Mouse (Mus musculus) myocyte (in vitro differentiated cells): ENCODE measurements around the gene Bmp7.

Experiments used
- CEBPB ChIP-seq: IDR thresholded peaks from 2 replicates; pipeline ENCODE4 v1.6.1; 2011; ENCODE audit warnings: mild to moderate bottlenecking, moderate library complexity; ENCODE audit not compliant: poor library complexity, insufficient read depth, severe bottlenecking
- MAX ChIP-seq: IDR thresholded peaks from one replicate; pipeline ENCODE4 v1.6.1; 2011; ENCODE audit warnings: low read depth, mild to moderate bottlenecking, control low read depth
- MYOD1 ChIP-seq, 3 experiments: IDR thresholded peaks; one replicate each; pipeline ENCODE4 v1.6.1; 2011; ENCODE audit warnings: control low read depth in 2 of 3, low read depth in 2 of 3, mild to moderate bottlenecking in 2 of 3, moderate library complexity in 1 of 3; ENCODE audit not compliant: insufficient read length in 2 of 3, control insufficient read depth in 1 of 3
- MYOG ChIP-seq, 3 experiments: IDR thresholded peaks; one replicate each; pipeline ENCODE4 v1.6.1; 2011; ENCODE audit warnings: control low read depth in 2 of 3, low read depth in 2 of 3, mild to moderate bottlenecking in 2 of 3; ENCODE audit not compliant: insufficient read length in 2 of 3, control insufficient read depth in 1 of 3, insufficient read depth in 1 of 3
- POLR2A ChIP-seq: IDR thresholded peaks from one replicate; pipeline ENCODE4 v1.6.1; 2011; ENCODE audit warnings: low read depth, mild to moderate bottlenecking, control low read depth, moderate library complexity; ENCODE audit not compliant: insufficient read length
- POLR2AphosphoS2 ChIP-seq: IDR thresholded peaks from one replicate; pipeline ENCODE4 v1.6.1; 2011; ENCODE audit warnings: low read depth, control low read depth; ENCODE audit not compliant: insufficient read length
- SRF ChIP-seq: IDR thresholded peaks from one replicate; pipeline ENCODE4 v1.6.1; 2011; ENCODE audit warnings: low read depth; ENCODE audit not compliant: control insufficient read depth, insufficient read length
- TCF12 ChIP-seq: IDR thresholded peaks from one replicate; pipeline ENCODE4 v1.6.1; 2011; ENCODE audit warnings: mild to moderate bottlenecking, control low read depth; ENCODE audit not compliant: poor library complexity, insufficient read depth, severe bottlenecking
- USF1 ChIP-seq: IDR thresholded peaks from one replicate; pipeline ENCODE4 v1.6.1; 2011; ENCODE audit warnings: low read depth, mild to moderate bottlenecking, control low read depth, moderate library complexity

- no peak for TF ChIP-seq POLR2A
- no peak for TF ChIP-seq MAX
- no peak for TF ChIP-seq SRF
- TF ChIP-seq MYOG (IDR thresholded peaks at IDR 0.05; ENCODE audit: control insufficient read depth in 1 of 3, insufficient read depth in 1 of 3, insufficient read length in 2 of 3, low read depth in 2 of 3): no peak
- no peak for TF ChIP-seq USF1
- TF ChIP-seq TCF12: no peak
- TF ChIP-seq POLR2AphosphoS2: no peak
- no peak for TF ChIP-seq CEBPB
- no peak for TF ChIP-seq MYOD1 (IDR thresholded peaks at IDR 0.05; ENCODE audit: control insufficient read depth in 1 of 3, insufficient read length in 2 of 3, low read depth in 2 of 3)
Measured at GRCm38 (mm10) chr2:172933631-172934419, 6.3 kb downstream of the Bmp7 start.
